Mouse (Mus musculus) cerebellum, postnatal 14 days (tissue): ENCODE data around the gene Olfr969.
"Not testable (repeated sequence)": the region's sequence is repeated elsewhere in the genome, so short reads cannot be mapped to it uniquely, and the experiment has no call there.

Experiments
- DNase-seq, 2 experiments: peaks; one replicate each; pipeline ENCODE4 v3.0.0; 2021; ENCODE audit warnings: mixed read lengths in 2 of 2

Olfr969 gene

GRCm38 (mm10) chr9:39790558-39790957 lies at the start of gene Olfr969:
Gene Olfr969 (plus strand): TSS chr9:39790945.
- no peak for DNase-seq

- no peak for DNase-seq
These were observed 44.8 kb upstream of the Olfr969 start, which contains the start of gene Olfr967 for GRCm38 (mm10) chr9:39745949-39746348. Gene Olfr967 (plus strand): TSS chr9:39746249.

GRCm38 (mm10) chr9:39746428-39746827 lies 44.3 kb upstream of the Olfr969 start:
- DNase-seq: no peak

- DNase-seq: no peak
These were observed 7.6 kb upstream of the Olfr969 start, which contains the start of gene Olfr968 for GRCm38 (mm10) chr9:39783153-39783552. Gene Olfr968 (minus strand): TSS chr9:39783253.

- DNase-seq: no peak
These were observed 17.8 kb downstream of the Olfr969 start, which contains the start of gene Olfr970 for GRCm38 (mm10) chr9:39808560-39808959. Gene Olfr970 (plus strand): TSS chr9:39808860.

GRCm38 (mm10) chr9:39836576-39836975 lies 45.8 kb downstream of the Olfr969 start, which contains the start of gene Olfr971:
Gene Olfr971 (plus strand): TSS chr9:39836876.
- DNase-seq: not testable (repeated sequence)
